Mouse (Mus musculus): ENCODE measurements around the gene Myo5c. TPM values are rescaled to one million over a fixed set of nuclear protein-coding genes. Genes with fewer than 3 reads are reported as not detected.

The Myo5c gene
- total and polyA plus RNA-seq, 3 experiments = 0.13 TPM; not detected in 2

DNA sequence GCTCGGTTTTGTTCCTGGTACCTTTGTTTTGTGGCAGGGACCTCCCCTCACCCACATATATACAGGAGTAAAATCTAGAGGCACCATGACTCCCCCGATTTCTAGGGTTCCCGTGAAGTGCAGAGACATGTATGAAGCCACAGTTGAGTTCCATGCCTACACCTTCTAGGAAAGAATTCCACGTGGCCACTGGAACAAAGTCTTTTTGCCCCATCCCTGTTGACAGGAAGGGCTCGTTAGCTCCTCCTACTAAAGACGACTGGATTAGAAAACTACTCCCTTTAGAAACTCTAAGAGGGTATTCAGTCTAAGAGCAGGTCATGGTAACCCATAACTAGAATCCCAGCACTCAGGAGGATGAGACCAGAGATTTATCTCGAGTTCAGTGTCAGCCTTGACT, 72.5 kb downstream of the Myo5c start:
- H3K9ac ChIP-seq (ENCODE audit: control insufficient read depth, low read depth, low read length, poor library complexity, severe bottlenecking) = peak overlapping the region; percentile 21; the same call in 1 of the 2 replicates

DNA sequence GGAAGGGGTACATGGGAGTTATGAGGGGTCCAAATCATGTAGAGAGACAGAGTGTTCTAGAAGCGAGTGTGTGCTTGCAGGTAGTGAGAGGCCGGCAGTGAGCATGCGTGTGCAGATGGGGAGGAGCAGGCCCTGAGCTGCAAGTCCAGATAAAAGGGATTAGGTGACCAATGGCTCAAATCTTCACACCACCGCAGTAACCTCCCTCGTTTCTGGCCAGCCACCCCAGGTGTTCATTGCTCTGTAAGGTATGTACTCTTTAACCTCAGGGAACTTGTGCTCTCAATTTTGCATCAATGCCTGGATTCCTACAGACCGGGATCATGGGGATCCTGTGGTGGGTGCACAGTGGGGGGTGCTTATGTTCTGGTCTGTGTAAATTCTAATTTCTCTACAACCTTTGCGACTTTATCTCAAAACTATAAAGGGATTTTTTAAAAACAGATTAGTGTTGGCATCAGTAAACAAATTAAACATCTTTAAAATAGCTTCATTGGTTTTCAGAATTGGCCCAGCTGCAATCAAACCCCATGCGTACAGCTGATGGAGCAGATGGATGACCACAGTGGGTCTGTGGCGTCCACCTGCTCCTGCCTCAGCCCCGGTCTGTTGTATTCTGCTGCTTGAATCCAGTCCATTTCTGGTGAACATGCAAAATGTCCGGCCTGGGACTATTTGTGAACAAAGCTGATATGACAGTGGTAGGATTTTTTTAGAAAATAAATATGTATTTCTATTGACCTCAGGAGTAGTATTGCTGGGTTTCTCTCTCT, 74.5 kb downstream of the Myo5c start, which contains the start of gene Gnb5:
Gene Gnb5, plus strand, starts transcription at position 163 of the 773 bp plus-strand sequence.
- Histone ChIP-seq H3K9me3 (replicated peaks; ENCODE audit: insufficient read depth, low read length) (no peaks in the 10 kb centered on the region), H3K27me3 (ENCODE audit: control insufficient read depth in 1 of 2, insufficient read depth in 2 of 2, low read length in 2 of 2) (peaks cover 1 to 10% of the 10 kb centered on the region in 2 experiments; a peak in 2 of 4 replicates), H3K4me3 (ENCODE audit: control insufficient read depth in 1 of 2, insufficient read depth in 1 of 2, low read depth in 2 of 2, low read length in 2 of 2) (no peak within 1 kb of the TSS), H3K79me2 (ENCODE audit: control insufficient read depth, insufficient read depth, low read length, poor library complexity) (no peaks in the 10 kb centered on the region), H3K4me1 (ENCODE audit: control insufficient read depth in 1 of 2, insufficient read depth in 2 of 2, low read length in 2 of 2) (peaks cover 0 to 3% of the 10 kb centered on the region in 2 experiments; a peak in 1 of 4 replicates), H3K36me3 (ENCODE audit: control insufficient read depth in 1 of 2, insufficient read depth in 2 of 2, low read length in 2 of 2) (peaks cover 0 to 3% of the 10 kb centered on the region in 2 experiments; a peak in 1 of 4 replicates), H3K27ac (ENCODE audit: control insufficient read depth, low read depth, low read length) (no peak within 1 kb of the TSS), H3K9ac (ENCODE audit: control insufficient read depth, low read depth, low read length, poor library complexity, severe bottlenecking) (no peak within 1 kb of the TSS)
- TF ChIP-seq CTCF (IDR thresholded peaks at IDR 0.05 in 2 of 3, conservative IDR thresholded peaks at IDR 0.05 in 1 of 3; ENCODE audit: control insufficient read depth in 1 of 3, insufficient read depth in 1 of 3, low read depth in 2 of 3, low read length in 3 of 3, poor library complexity in 1 of 3, severe bottlenecking in 1 of 3) (no peak), USF1 (IDR thresholded peaks at IDR 0.05; ENCODE audit: low read depth, low read length) (no peak), ELF1 (IDR thresholded peaks at IDR 0.05; ENCODE audit: low read depth, low read length) (no peak), JUND (IDR thresholded peaks at IDR 0.05; ENCODE audit: low read depth, low read length) (no peak), ZC3H11A (IDR thresholded peaks at IDR 0.05; ENCODE audit: low read depth, low read length) (no peak), MAZ (IDR thresholded peaks at IDR 0.05; ENCODE audit: low read depth, low read length) (no peak), EP300 (IDR thresholded peaks at IDR 0.05; ENCODE audit: low read depth in 1 of 2, low read length in 2 of 2) (no peak), POLR2AphosphoS5 (IDR thresholded peaks at IDR 0.05; ENCODE audit: borderline replicate concordance, low read depth, low read length) (no peak), POLR2AphosphoS2 (IDR thresholded peaks at IDR 0.05; ENCODE audit: low read length) (no peak), MYC (IDR thresholded peaks at IDR 0.05; ENCODE audit: low read depth, low read length) (no peak), TCF12 (IDR thresholded peaks at IDR 0.05; ENCODE audit: low read depth, low read length) (no peak), GABPA (IDR thresholded peaks at IDR 0.05; ENCODE audit: low read depth, low read length) (no peak), ZNF384 (IDR thresholded peaks at IDR 0.05; ENCODE audit: low read depth, low read length) (no peak), SMC3 (IDR thresholded peaks at IDR 0.05; ENCODE audit: low read depth, low read length) (no peak), E2F4 (IDR thresholded peaks at IDR 0.05; ENCODE audit: borderline replicate concordance, low read depth, low read length) (no peak)
- DNase-seq (ENCODE audit: low read depth, low spot score) = no peak

More for the DNA sequence above, 72.5 kb downstream of the Myo5c start:
- Histone ChIP-seq H3K36me3 (ENCODE audit: control insufficient read depth in 1 of 2, insufficient read depth in 2 of 2, low read length in 2 of 2) (peaks cover 0 to 3% of the 10 kb centered on the region in 2 experiments; a peak in 1 of 4 replicates), H3K4me1 (ENCODE audit: control insufficient read depth in 1 of 2, insufficient read depth in 2 of 2, low read length in 2 of 2) (peaks cover 0 to 3% of the 10 kb centered on the region in 2 experiments; a peak in 1 of 4 replicates), H3K27me3 (ENCODE audit: control insufficient read depth in 1 of 2, insufficient read depth in 2 of 2, low read length in 2 of 2) (peaks cover 1 to 10% of the 10 kb centered on the region in 2 experiments; a peak in 2 of 4 replicates), H3K79me2 (ENCODE audit: control insufficient read depth, insufficient read depth, low read length, poor library complexity) (no peaks in the 10 kb centered on the region), H3K27ac (ENCODE audit: control insufficient read depth, low read depth, low read length) (no peak overlapping the region), H3K4me3 (ENCODE audit: control insufficient read depth in 1 of 2, insufficient read depth in 1 of 2, low read depth in 2 of 2, low read length in 2 of 2) (peak overlapping the region; percentile 46 to 49), H3K9me3 (replicated peaks; ENCODE audit: insufficient read depth, low read length) (no peaks in the 10 kb centered on the region)
- DNase-seq (ENCODE audit: low read depth, low spot score) = no peak
- TF ChIP-seq POLR2A (IDR thresholded peaks at IDR 0.05; ENCODE audit: control insufficient read depth in 1 of 2, insufficient read depth in 1 of 2, low read depth in 1 of 2, low read length in 2 of 2, poor library complexity in 1 of 2) (no peak), GATA1 (IDR thresholded peaks at IDR 0.05; ENCODE audit: low read depth, low read length) (peak; percentile 65; the same call in 1 of the 2 replicates)

Measured in MEL (cell line).